ENCODE assay signal across 8 mouse cellular contexts in genomic region chrX:162828016-162828415, GRCm38 (mm10). TPM values are rescaled to one million over a fixed set of nuclear protein-coding genes. Genes with fewer than 3 reads are reported as not detected.
DNase-seq lines count a peak whose midpoint lies in the region; ATAC-seq and TF ChIP-seq lines count a peak whose summit lies in the region.

No protein-coding gene starts in this region.

- H3K4me3 ChIP-seq in heart, postnatal 0 days (ENCODE audit: low read depth, low read length), result peak overlapping the region; percentile 62
- peak overlapping the region; percentile 59 for H3K4me3 ChIP-seq in lung, embryonic 16.5 days (ENCODE audit: low read length)

- peak overlapping the region; percentile 92 for H3K4me2 ChIP-seq in heart, postnatal 0 days (ENCODE audit: low read depth, low read length)
- peak overlapping the region; percentile 81 for H3K4me2 ChIP-seq in lung, embryonic 16.5 days (ENCODE audit: low read depth, low read length)

- intact Hi-C loops in left cerebral cortex, postnatal 4 days (cut with DNase I), result no loop called here

- H3K27ac ChIP-seq in heart, postnatal 0 days (ENCODE audit: low read depth), result no peak overlapping the region
- 0 out of 2 replicates have a peak overlapping the region, but pooled peaks have one; percentile 17 for H3K27ac ChIP-seq in lung, embryonic 16.5 days (ENCODE audit: low read length)

- no peaks in the 10 kb centered on the region for H3K9me3 ChIP-seq in heart, postnatal 0 days (replicated peaks; ENCODE audit: control insufficient read depth, low read length)
- H3K9me3 ChIP-seq in lung, embryonic 16.5 days (ENCODE audit: control insufficient read depth, low read length), result no peaks in the 10 kb centered on the region

- TF ChIP-seq EP300 in heart, postnatal 0 days (IDR thresholded peaks at IDR 0.05; ENCODE audit: low read depth), result no peak

- no peaks in the 10 kb centered on the region for H3K36me3 ChIP-seq in heart, postnatal 0 days (replicated peaks; ENCODE audit: control insufficient read depth, insufficient read depth, low read length)
- no peaks in the 10 kb centered on the region for H3K36me3 ChIP-seq in lung, embryonic 16.5 days (ENCODE audit: control insufficient read depth, insufficient read depth, low read length)

- TF ChIP-seq CTCF in heart, postnatal 0 days (IDR thresholded peaks at IDR 0.05; ENCODE audit: low read depth), result no peak

- DNase-seq in adrenal gland, adult 8-10 months, result peak; percentile 23
- no peak for DNase-seq in adrenal gland, postnatal 4 days (ENCODE audit: low spot score in 2 of 2)
- DNase-seq in adrenal gland, postnatal 14 days, result peak; percentile 8
- DNase-seq in heart, postnatal 0 days (ENCODE audit: low spot score), result no peak
- DNase-seq in ovary, adult 18-20 months (ENCODE audit: low spot score), result no peak
- no peak for DNase-seq in thymus, postnatal 0 days (ENCODE audit: low spot score)
- DNase-seq in left cerebral cortex, postnatal 4 days, result no peak

- no peak for ATAC-seq in heart, postnatal 0 days (ENCODE audit: insufficient read depth, low read depth)
- no peak for ATAC-seq in lung, embryonic 16.5 days (ENCODE audit: low read depth)

- H3K27me3 ChIP-seq in heart, postnatal 0 days (ENCODE audit: control insufficient read depth, insufficient read depth, low read length), result no peaks in the 10 kb centered on the region
- H3K27me3 ChIP-seq in lung, embryonic 16.5 days (ENCODE audit: control insufficient read depth, insufficient read depth, low read depth, low read length), result no peaks in the 10 kb centered on the region

- WGBS in heart, postnatal 0 days, result 43% methylated on average over 6 of the region's 6 CpGs
- WGBS in lung, embryonic 16.5 days, result 33% methylated on average over 6 of the region's 6 CpGs

- no peaks in the 10 kb centered on the region for H3K4me1 ChIP-seq in heart, postnatal 0 days (ENCODE audit: control insufficient read depth, insufficient read depth)
- no peaks in the 10 kb centered on the region for H3K4me1 ChIP-seq in lung, embryonic 16.5 days (replicated peaks; ENCODE audit: control insufficient read depth, insufficient read depth, low read length)

- H3K9ac ChIP-seq in heart, postnatal 0 days (replicated peaks; ENCODE audit: low read depth, low read length), result no peak overlapping the region
- no peak overlapping the region for H3K9ac ChIP-seq in lung, embryonic 16.5 days (ENCODE audit: low read length)

RNA-seq across cellular contexts. Expression of gene Txlng, which starts 1.2 kb away (rescaled TPM):
- 10 to 100 TPM; 18.6 to 22.7 (median 19.8) TPM for total RNA-seq in adrenal gland, adult 8-10 months (2022)
- total RNA-seq in adrenal gland, postnatal 4 days (2021), result 10 to 100 TPM; 19.6 to 20.8 TPM
- 24.7 and 25.8 TPM in 2 replicates for total RNA-seq in adrenal gland, postnatal 14 days (2021)
- total RNA-seq in heart, postnatal 0 days (2014; rRNA removed; ENCODE audit: low replicate concordance), result 8.0 and 10.7 TPM in 2 replicates
- 7.2 and 7.8 TPM in 2 replicates for polyA plus RNA-seq in heart, postnatal 0 days (2015; fragmentation: Nextera tagmentation; extraction: Ambion mirVana)
- 14.2 and 14.5 TPM in 2 replicates for polyA plus RNA-seq in lung, embryonic 16.5 days (2015; fragmentation: Nextera tagmentation; extraction: Ambion mirVana)
- 18.4 and 19.4 TPM in 2 replicates for polyA plus RNA-seq in thymus, postnatal 0 days (2015; fragmentation: Nextera tagmentation; extraction: Ambion mirVana)
- total RNA-seq in left cerebral cortex, postnatal 4 days (2021), result 10 to 100 TPM; 12.3 to 13.7 TPM

Comparison
In these comparisons a context has a peak if more than half of its experiments do, and no peak if none do; other contexts are left out.
1. DNase-seq: peak in adrenal gland, adult 8-10 months (single experiment) and adrenal gland, postnatal 14 days (single experiment); none in adrenal gland, postnatal 4 days (0 of 2), heart, postnatal 0 days (single experiment), ovary, adult 18-20 months (single experiment), thymus, postnatal 0 days (single experiment) and left cerebral cortex, postnatal 4 days (single experiment).